Mouse (Mus musculus): Measurements from ENCODE around the gene Tubb2b.
"Not testable (repeated sequence)": the region's sequence is repeated elsewhere in the genome, so short reads cannot be mapped to it uniquely, and the experiment has no call there.

Tubb2b gene

DNA sequence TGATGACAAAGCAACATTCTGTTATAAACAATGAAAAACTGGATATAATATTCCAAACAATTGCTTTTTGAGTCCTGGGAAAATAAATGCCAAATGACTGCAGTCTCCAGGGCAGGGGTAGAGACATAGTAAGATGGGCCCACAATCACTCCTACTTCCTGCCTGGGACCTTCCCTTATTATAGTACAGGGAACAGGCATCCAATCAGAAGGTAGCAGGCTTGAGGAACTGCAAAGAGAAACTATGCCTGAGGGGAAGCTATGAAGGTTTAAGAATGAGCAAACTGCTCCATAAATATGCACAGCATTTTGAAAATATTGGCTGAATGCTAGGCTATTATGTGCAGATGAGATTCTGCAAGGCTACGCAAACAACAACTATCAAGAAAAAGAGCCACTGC is 23.3 kb downstream of the Tubb2b start:
- DNase-seq (ENCODE audit: low spot score): no peak

DNA sequence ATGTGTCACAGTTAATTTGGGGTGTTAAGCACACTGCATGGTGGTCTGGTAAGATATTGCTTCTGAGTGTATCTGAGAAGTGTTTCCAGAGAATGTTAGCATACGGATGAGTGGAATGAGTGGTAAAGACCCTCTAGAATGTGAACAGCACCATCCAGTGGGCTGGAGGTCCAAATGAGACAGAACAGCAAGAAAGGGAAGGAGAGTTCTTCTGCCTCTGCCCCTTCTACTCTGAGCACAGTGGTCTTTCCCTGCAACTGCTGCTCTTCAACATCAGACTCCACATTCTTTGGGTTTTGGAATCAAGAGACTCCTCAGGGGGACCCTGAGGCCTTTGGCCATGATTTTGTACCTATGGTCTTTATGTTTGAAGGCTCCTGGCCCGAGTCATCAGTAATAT is 24.0 kb downstream of the Tubb2b start:
- DNase-seq (ENCODE audit: low spot score): no peak

DNA sequence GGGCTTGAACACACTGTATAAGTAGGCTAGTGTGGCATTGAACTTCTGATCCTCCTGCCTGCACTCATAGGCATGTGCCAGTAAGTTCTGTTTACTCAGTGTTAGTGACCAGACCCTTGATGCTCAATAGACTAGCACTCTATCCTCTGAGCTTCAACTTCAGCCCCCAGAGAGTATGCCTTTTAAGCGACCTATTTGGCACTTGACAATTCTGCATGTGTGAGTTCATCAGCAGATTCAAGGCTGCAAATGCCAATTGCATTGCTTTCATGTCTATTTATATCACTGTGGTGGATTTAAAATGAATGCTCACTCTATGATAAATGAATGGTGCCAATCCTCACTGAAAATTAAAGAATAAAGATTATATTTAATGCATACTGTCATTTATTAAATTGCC is 24.9 kb downstream of the Tubb2b start:
- no peak for DNase-seq (ENCODE audit: low spot score)

DNA sequence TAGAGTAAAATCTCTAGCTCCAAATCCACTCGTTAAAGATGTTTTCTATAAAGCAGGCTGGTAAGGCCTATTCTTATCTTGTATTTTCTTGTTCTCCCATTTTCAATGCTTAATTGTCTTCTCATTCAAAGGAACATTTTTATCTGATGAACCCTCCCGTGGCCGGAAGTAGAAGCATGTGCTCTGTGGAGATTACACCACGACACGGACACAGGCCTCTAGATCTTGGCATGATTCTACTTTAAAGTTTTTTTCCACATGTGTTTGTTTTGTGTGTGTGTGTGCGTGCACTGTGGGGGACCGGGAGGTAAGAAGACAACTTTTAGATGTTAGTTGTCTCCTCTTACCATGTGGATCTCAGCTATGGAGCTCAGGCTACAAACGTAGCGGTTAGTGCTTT is 28.4 kb downstream of the Tubb2b start:
- no peak for DNase-seq (ENCODE audit: low spot score)

DNA sequence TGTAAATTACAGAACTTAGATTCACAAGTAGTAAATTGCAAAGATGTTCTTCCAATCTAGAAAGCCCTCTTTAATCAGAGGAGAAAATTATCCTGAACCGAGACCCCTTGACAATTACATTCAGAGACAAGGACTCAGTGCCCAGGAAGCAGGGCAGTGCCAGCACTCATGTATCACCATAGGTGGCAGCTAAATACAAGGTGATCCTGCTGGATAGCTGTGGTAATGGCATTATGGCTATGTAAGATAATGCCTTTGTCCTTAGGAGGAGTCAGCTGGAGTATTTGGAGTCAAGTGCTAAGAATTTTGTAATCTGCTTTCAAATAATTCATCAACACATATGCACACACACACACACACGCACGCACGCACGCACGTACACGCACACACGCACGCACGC is 29.0 kb downstream of the Tubb2b start:
- DNase-seq (ENCODE audit: low spot score): no peak

DNA sequence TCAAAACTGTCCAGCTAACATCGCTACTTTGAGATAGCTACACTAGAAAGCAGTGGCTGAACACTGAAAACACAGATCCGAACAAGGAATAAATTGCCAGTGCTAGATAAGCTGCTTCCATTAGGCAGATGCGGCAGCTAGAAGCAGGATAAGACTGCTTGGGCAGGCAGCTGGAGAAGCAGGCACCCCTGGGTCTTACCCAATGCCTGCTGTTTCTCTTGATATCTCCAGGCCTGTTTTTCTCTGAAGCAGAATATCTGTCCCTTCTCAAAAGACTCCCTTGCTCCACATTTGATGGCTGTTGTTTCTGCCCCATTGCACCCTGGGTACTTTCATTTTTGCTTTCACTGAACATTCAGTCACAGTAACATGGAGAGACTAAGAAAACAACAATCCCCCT is 29.5 kb downstream of the Tubb2b start:
- no peak for DNase-seq (ENCODE audit: low spot score)

DNA sequence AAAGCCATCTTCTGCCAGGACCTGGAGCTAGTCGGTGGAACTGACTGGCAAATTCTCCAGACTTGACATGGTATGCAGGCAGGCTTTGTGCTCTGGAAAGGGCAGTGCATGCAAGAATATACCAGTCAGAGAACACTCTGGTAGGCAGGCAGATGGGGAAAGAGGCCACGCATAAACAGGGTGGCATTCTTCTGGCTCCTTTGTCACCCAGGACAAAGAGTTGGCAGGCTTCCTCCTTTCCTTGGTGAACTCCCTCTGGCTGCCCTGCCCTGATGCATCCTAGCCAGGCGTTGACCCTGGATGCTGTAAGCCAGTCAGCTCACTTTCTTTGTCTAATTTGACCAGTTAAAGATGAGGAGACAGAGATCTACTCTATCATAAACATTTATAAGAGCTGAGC is 33.2 kb downstream of the Tubb2b start:
- DNase-seq (ENCODE audit: low spot score): no peak

DNA sequence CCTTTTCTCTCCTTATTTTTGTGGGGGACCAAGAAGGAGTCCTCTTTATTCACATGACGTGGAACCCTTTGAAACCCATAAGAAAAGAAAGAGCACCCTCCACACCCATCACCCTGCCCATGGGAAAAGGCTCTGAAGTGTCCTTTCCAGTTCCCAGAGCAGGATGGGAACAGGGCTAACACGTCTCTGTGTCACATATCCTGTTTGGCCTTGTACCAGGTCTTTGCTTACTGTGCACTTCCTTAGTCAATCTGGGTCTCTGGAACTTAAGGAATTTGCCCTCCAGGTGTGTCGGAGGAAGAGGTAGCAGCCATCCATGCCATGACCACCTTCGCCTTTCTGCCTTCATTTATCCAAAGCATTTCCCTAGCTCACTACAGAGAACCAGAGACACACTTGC is 33.8 kb downstream of the Tubb2b start:
- no peak for DNase-seq (ENCODE audit: low spot score)

DNA sequence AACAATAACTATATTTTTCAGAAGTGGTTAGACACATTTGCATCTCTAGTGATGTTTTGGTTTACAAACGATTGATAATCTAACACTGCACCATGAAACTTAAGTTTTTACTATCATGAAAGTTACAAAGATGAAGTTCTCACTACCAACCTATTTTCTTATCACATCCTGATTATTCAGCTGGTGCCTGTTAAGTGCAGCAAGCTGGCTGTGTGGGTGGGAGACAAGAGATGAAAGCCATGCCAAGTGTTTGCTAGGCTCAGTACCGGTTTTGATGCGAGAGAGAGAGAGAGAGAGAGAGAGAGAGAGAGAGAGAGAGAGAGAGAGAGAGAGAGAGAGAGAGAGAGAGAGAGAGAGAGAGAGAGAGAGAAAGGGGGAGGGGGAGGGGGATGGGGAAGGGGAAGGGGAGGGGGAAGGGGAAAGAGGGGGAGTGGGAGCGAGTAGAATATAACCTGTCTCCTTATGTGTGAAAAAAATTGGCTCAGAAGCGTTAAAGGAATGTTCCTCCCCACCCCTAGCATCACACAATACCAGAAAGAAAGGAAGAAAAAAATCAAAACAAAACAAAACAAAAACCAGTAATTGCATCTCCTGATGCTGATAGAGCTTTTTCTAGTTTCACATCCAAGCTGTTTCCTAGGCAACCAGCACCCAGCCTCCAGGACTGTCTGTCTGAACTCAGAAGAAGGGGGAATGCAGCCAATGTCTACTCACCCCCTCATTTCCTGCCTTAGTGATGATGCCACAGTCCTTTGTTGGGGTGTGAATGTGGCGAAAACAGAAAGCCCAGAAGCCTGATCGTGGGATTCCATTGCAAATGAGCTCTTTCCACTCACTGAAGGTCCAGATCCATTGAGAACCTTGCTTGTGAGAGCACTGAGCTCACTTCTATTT is 34.5 kb downstream of the Tubb2b start:
- DNase-seq (ENCODE audit: low spot score): no peak

DNA sequence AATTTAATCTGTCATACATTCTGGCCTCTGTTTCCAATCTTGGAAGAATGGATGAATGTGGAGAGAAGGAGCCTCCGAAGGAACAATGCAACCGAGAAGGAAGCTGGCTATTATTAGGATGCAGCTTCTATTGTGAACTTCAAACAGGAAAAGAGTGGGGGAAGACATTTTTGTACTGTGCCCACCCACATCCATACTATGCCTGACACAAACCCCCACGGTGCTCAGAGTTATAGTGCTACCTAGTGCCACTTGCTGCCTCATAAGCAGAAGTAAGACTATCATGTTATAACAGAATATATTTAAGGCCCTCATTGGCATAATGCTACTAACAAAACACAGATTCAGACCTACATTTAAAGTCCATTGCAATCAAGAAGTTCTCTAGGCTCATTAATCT is 40.9 kb downstream of the Tubb2b start:
- no peak for DNase-seq (ENCODE audit: low spot score)

DNA sequence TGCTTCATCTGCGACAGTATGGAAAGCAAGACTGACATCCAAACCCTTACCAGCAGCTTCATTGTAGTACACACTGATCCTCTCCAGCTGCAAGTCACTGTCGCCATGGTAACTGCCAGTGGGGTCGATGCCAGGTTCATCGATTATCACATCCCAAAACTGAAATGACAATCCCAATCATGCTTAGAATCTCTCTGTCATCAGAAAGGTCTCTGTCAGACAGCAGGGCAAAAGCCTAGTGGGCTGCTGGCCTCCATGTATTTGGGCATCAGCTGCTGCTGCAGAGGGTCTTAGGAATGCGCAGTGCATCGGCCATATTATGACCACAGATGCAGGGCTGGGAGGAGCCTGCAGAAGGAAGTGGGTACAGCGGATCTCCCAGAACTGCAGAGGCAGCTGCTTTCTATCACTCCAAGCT is 41.4 kb downstream of the Tubb2b start:
- DNase-seq (ENCODE audit: low spot score): no peak

DNA sequence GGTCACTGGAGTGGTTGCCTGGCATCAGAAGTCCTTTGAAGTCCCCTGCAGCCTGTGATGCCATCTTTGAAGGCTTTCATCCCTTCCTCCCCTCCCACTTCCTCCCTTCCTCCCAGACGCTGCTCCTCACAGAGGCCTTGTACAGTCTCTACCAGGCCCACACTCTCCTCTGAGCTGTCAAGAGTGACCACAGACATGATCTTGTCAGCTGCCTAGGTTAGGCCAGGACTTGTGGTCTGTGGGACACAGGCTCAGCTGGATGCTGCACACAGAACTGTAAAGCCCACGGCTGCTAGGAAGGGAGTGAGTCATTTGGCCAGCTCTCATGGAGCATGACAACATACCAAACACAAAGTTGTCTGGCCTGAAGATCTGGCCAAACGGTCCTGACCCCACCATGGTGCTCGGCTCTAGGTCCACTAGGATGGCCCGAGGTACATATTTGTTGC is 42.0 kb downstream of the Tubb2b start:
- not testable (repeated sequence) for DNase-seq (ENCODE audit: low spot score)

DNA sequence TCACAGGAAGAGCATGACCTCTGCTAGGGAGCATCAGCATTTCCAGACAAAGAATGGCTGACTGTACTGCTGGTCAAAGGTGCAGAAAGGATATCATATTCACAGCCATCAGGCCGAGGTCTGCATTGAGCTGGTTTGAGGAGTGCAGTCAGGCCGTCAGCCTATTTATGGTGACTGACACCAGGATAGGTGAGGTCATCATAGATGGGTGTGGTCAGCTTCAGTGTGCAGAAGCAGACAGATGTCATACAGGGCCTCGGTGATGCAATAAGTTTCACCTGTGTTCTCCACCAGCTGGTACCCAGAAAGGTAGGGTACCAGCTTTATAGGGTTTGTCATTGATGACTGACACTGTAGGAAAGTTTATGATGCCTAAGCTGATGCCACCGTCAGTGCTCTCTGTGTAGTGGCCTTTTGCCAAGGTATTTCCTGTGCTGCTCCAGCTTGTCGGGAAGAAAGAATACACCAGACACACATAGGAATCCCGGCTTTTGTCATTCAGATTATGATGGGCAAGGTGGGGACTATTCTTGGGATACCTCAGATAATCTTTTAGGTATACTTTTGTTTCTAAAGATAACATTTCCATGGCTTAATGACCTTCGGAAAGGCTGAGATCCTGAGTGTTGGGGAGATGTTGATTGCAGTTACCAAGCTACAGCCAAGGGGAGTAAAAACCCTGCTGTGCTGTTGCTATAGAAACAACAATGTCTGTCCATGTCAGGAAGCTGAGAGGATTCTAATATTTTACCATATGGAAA is 43.0 kb downstream of the Tubb2b start:
- DNase-seq (ENCODE audit: low spot score): no peak

DNA sequence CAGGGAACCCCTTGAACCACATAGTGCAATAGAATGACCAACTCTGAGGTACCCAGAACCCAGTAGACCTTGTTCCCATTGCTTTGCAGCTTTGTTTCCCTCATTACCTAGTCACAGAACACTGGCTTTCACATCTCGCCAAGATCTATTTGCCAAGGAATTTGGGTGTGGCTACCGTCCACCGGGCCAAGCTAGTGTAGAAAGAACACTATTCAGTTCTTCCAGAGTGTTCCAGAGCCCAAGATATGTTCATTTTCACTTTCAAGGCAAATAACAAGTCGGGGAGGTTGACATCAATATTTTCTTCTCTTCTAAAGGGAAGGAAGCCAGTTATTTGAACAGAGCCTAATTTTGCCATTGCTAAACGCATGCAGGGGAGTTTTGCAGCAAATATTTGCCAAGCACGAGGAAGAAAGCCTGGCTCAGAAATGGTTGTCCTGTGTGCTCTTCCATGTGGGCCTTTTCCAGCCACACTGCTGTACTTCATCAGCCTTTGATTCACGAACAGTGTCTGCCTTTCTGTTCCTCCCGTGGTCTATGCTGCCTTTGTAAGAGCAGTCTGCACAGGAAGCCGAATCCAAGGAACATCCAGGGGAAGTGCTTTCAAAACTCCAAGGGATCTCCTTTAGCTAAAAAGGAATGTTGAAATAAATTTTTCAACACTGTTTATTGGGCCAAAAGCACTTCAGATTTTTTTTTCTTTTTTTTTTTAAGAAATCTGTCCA is 46.1 kb downstream of the Tubb2b start:
- no peak for DNase-seq (ENCODE audit: low spot score)

DNA sequence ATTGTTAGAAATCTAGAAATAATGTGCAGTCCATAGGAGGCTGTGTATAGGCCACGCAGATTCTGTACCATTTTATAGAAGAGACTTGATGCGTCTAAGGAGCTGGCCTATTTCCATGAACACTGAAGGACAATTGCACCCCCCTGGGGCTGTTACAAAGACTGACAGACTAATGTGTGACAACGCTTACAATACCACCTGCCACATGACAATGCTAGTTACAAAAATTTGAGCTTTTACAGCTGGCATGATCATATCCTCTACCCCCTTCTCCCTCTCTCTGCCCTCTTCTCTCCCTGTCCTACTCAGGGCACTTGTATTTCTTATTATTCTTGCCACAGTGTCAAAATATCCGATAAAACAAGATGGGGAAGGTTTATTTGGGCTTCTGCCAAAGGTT is 48.3 kb downstream of the Tubb2b start:
- no peak for DNase-seq (ENCODE audit: low spot score)

DNA sequence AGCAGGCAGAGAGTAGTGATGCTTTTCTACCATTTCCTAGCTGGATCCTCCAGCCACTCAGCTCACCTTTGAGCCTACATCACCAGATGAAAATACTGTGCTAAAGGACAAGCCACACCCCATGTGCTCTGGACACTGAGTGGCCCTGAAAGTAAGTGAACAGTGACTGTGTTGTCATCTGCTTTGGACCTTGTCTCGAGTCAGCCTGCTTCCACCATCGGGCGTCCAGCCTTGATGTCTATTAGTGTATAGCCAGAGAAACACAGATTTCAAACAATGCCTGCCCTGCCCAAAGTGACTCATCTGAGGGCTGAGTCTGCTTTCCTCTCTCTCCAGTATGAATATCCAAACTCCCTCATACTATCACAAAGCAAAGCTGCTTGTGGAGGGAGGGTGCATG is 50.5 kb downstream of the Tubb2b start:
- no peak for DNase-seq (ENCODE audit: low spot score)

DNA sequence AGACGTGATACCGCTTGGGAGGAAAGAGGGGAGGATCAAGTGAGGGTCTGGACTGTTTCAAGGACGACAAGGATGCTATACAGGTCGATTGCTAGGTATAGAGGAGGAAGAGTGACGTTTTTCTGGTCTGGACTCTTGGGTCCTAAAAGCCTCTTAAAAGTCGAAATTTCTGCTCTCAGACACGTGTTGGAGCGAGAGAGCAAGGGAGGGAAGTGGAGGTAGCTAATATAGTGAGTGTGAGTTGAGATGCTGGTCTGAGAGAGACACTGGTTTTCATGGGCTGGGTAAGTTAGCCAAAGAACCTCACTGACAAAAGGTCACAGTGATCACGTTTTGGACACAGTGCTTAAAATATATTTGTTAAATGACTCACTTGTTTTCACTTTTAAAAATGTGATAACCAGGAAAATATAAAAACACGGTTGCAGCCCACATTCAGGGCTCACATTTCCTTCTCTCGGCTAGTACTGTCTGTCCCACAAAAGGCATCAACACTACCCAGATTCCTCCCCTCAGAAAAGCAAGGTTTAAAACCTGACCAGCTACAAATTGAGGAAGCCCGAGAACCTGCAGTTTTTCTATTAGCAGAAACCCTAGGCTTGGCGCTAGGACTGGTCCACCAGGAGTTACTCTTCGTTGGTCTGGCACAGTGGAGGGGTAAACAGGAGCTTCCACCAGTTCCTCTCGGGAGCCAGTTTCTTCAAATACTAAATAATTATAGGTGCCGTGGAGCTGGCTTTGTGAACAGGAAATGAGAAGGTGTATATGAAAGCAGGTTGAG is 51.6 kb downstream of the Tubb2b start:
- DNase-seq (ENCODE audit: low spot score): no peak

DNA sequence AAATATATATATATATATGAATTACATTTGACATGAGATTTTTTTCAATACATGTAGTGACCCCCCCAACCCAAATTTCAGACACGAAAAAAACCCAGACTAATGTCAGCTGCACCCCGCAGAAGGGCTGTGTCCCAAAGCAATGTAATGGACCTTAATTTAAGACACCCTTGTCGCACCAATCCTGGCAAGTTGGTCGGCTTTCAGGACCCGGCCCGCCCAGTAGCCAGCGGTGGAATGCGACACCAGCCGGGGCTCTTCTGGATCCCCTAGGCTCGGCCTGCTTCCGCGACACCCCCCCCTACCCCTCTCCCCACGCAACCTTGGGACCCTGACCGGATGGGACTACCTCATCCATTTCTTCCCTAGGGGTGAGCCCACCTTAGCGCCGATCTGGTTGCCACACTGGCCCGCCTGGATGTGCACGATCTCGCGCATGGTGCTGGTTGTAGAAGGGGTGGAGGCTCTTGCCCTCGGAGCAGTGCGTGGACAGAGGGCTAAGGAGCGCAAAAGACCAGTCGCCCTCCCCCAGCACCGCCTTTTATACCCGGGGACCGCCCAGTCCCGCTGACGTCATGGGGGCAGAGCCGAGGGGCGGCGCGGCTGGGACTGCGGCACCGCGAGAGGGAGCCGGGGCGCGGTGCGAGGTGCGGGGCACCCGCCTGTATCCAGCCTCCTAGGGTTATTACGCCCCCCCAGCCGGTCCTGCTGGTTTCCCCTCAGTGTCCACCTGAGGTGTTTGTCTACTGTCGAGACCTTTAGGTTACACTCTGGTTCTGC is 52.6 kb downstream of the Tubb2b start, which contains the start of gene Tubb2a:
Tubb2a (minus strand) TSS at position 516 of the 780 bp plus-strand sequence.
- DNase-seq (ENCODE audit: low spot score): peak; percentile 75

Measured in urinary bladder, postnatal 10 days (tissue).